Mouse (Mus musculus) hindbrain, embryonic 12.5 days (tissue): Measurements from ENCODE around the gene Ccdc36. TPM values are rescaled to one million over a fixed set of nuclear protein-coding genes. Genes with fewer than 3 reads are reported as not detected.
A peak's percentile ranks its signal among the peaks of the same experiment; 100 is the strongest.

Experiments
- ATAC-seq: fragments of 200-750 bp; cut with Nextera tagmentation; 2 replicates; pipeline ENCODE4 v1.8.0; 2017; ENCODE audit warnings: moderate TSS enrichment; ENCODE audit not compliant: low FRiP score
- H3K27ac ChIP-seq: fragments of 300-500 bp; sonication (generic); 2 replicates; pipeline ENCODE4 v1.5.1; 2016; ENCODE audit warnings: mild to moderate bottlenecking
- H3K27me3 ChIP-seq: fragments of 300-500 bp; sonication (generic); 2 replicates; pipeline ENCODE4 v1.6.1; 2016; ENCODE audit warnings: mild to moderate bottlenecking
- H3K36me3 ChIP-seq: fragments of 300-500 bp; sonication (generic); 2 replicates; pipeline ENCODE4 v1.6.1; 2016; ENCODE audit warnings: mild to moderate bottlenecking
- H3K4me1 ChIP-seq: fragments of 300-500 bp; sonication (generic); 2 replicates; pipeline ENCODE4 v1.6.1; 2016
- H3K4me2 ChIP-seq: fragments of 300-500 bp; sonication (generic); replicated peaks from 2 replicates; pipeline ENCODE4 v1.6.1; 2016; ENCODE audit warnings: mild to moderate bottlenecking
- H3K4me3 ChIP-seq: fragments of 300-500 bp; sonication (generic); 2 replicates; pipeline ENCODE4 v1.5.1; 2016; ENCODE audit warnings: mild to moderate bottlenecking
- H3K9ac ChIP-seq: fragments of 300-500 bp; sonication (generic); 2 replicates; pipeline ENCODE4 v1.6.1; 2016; ENCODE audit warnings: mild to moderate bottlenecking, moderate library complexity
- H3K9me3 ChIP-seq: fragments of 300-500 bp; sonication (generic); replicated peaks from 2 replicates; pipeline ENCODE4 v1.6.1; 2016; ENCODE audit warnings: mild to moderate bottlenecking
- WGBS: fragments of 180-500 bp; shearing (Covaris S2); methylation state at CpG from one replicate; pipeline ENCODE4 v1.1.7; 2016; 5-methylcytosine and 5-hydroxymethylcytosine counted together
- polyA plus RNA-seq: library from polyadenylated mRNA; unstranded; fragments of >200 nt; fragmentation: Nextera tagmentation; extraction: Ambion mirVana; gene quantifications from 2 replicates; pipeline ENCODE4 v1.2.1, GENCODE M21; 2016

The Ccdc36 gene
- polyA plus RNA-seq: 1.2 and 1.3 TPM in 2 replicates

DNA sequence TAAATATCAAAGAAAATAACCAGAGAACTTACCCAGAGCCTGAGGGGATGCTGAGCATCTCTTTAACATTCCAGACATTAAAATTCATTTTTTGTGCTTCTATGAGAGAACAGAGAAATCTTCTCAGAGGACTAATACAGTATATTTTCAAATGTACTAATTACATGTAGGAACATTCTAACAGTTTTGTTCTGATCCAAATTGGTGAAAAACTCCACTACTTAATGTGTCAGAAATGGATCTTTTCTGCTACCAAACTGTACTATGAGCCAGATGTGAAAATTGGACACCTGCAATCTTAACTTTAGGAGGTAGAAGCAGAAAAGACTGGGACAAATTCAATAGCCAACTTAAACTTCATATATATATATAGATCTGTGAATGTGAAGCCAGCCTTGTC is at the start of gene Ccdc36:
Gene Ccdc36 (minus strand): TSS at position 101 of the 400 bp plus-strand sequence.
- Histone ChIP-seq H3K4me2 (no peak within 1 kb of the TSS), H3K4me3 (no peak within 1 kb of the TSS), H3K9me3 (no peaks in the 10 kb centered on the region)

DNA sequence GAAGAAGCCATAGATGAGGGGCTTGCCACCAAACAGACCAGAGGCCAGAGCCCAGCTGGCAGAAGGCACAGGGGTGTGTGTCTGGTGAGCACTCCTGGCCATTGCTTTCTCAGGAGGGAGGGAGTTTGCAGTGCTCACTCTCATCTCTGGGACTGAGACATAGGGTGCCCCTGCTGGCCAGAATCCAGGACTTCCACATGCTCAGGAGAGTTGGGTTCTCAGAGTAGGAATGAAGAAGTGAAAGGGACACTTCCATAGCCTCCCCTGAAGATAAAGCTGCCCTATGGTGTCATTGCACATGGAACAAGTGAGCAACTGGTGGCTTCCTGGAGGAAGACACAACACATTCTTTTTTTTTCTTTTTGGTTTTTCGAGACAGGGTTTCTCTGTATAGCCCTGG is 46.2 kb upstream of the Ccdc36 start:
- WGBS: 89% methylated on average over 1 of the region's 1 CpGs
- H3K4me1 ChIP-seq: peaks cover 11% of the 10 kb centered on the region
- H3K36me3 ChIP-seq: no peaks in the 10 kb centered on the region
- no peak overlapping the region for H3K4me2 ChIP-seq
- ATAC-seq: no peak
- H3K27me3 ChIP-seq: no peaks in the 10 kb centered on the region
- no peaks in the 10 kb centered on the region for H3K9me3 ChIP-seq
- H3K9ac ChIP-seq: no peak overlapping the region
- H3K4me3 ChIP-seq: no peak overlapping the region
- no peak overlapping the region for H3K27ac ChIP-seq

More for the DNA sequence above, at the start of gene Ccdc36:
- ATAC-seq: no peak
- no peaks in the 10 kb centered on the region for H3K27me3 ChIP-seq
- H3K9ac ChIP-seq: no peak within 1 kb of the TSS
- H3K36me3 ChIP-seq: no peaks in the 10 kb centered on the region
- H3K27ac ChIP-seq: no peak within 1 kb of the TSS
- H3K4me1 ChIP-seq: peaks cover 4% of the 10 kb centered on the region; the same call in 1 of the 2 replicates

DNA sequence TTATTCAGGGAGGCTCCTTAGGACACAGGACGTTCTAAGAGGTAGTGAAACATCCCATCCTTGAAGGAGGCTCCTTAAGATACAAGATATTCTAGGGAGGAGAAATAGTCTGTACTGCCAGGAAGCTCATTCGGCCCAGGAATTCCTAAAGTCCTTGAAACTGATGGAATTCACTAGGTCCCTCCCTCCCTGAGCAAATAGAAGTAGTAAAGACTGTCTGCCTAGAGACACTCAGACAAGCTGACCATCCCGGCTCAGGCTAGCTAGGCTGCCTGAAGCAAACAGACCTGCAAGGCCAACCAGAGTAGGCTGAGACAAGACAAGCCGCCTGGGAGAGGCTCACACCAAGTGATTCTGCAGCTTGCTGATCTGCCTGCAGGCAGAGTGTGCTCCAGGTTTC is 41.6 kb upstream of the Ccdc36 start:
- WGBS: 76% methylated on average over 4 of the region's 4 CpGs
- H3K4me1 ChIP-seq: no peaks in the 10 kb centered on the region
- no peak overlapping the region for H3K4me2 ChIP-seq
- H3K27ac ChIP-seq: no peak overlapping the region
- H3K27me3 ChIP-seq: no peaks in the 10 kb centered on the region
- ATAC-seq: no peak
- no peak overlapping the region for H3K9ac ChIP-seq
- no peaks in the 10 kb centered on the region for H3K9me3 ChIP-seq
- no peak overlapping the region for H3K4me3 ChIP-seq
- peaks cover 15% of the 10 kb centered on the region for H3K36me3 ChIP-seq

DNA sequence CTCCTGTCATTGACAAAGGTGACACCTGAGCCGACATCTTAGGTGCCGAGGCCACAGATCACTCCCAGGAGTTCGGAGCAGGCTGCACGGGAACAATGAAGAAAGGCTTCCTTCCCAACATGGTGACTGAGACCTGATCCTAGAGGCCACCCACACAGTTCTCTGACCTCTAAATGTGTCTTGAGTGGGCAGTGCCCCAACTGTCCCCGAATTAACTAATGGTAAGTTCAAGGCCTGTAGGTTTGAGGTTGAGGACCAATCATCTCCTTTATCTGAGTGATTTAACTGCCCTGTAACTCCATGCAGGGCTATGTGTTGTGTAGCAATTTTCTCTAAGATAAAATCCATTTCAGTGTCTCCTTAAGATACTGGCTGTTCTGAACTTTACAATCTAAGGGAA is 41.1 kb upstream of the Ccdc36 start:
- Histone ChIP-seq H3K27ac (no peak overlapping the region), H3K36me3 (peaks cover 19% of the 10 kb centered on the region), H3K4me2 (no peak overlapping the region), H3K27me3 (no peaks in the 10 kb centered on the region), H3K9ac (no peak overlapping the region), H3K4me1 (no peaks in the 10 kb centered on the region), H3K4me3 (no peak overlapping the region), H3K9me3 (no peaks in the 10 kb centered on the region)
- WGBS: 75% methylated on average over 5 of the region's 5 CpGs
- ATAC-seq: no peak

DNA sequence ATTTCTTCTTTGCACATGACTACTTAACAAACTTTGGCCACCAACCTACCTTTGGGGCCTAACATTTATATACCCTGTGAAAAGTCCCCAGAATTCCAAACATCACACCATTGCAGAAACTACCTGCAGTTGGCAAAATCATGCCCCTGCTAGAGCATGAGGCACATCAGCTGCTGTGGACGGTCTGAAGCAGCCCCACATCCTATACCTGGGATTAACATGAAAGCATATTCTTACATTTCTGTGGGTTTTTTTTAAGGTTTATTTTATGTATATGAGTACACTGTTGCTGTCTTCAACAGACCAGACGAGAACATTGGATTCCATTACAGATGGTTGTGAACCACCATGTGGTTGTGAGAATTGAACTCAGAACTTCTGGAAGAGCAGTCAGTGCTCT is 37.9 kb upstream of the Ccdc36 start:
- no peak overlapping the region for H3K4me3 ChIP-seq
- no peaks in the 10 kb centered on the region for H3K9me3 ChIP-seq
- peaks cover 12% of the 10 kb centered on the region for H3K4me1 ChIP-seq
- no peak overlapping the region for H3K4me2 ChIP-seq
- WGBS: 95% methylated on average over 2 of the region's 2 CpGs
- peaks cover 34% of the 10 kb centered on the region for H3K36me3 ChIP-seq
- H3K9ac ChIP-seq: no peak overlapping the region
- no peak overlapping the region for H3K27ac ChIP-seq
- ATAC-seq: no peak
- H3K27me3 ChIP-seq: no peaks in the 10 kb centered on the region

DNA sequence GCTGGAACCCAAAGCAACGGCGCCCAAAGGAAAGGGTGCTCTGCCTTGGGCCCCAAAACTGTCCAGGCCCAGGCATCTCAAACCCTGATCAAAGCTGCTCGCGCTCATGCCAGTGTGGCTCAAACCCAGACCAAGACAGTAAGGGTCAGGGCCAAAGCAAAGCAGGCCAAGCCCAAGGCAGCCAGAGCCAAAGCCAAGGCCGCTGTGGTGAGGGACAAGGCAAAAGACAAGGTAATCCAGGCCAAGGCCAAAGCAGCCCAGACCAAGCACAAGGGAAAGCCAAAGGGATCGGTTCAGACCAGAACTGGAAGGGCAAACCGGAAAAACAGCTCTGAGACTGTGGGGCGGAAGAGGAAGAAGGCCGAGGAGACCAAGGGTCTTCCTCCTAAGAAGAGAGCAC is 35.4 kb upstream of the Ccdc36 start:
- no peak overlapping the region for H3K4me2 ChIP-seq
- ATAC-seq: no peak
- H3K36me3 ChIP-seq: peaks cover 34% of the 10 kb centered on the region
- no peak overlapping the region for H3K4me3 ChIP-seq
- no peak overlapping the region for H3K27ac ChIP-seq
- WGBS: over 99% methylated on average over 9 of the region's 9 CpGs
- peaks cover 3% of the 10 kb centered on the region; the same call in 1 of the 2 replicates for H3K27me3 ChIP-seq
- H3K9me3 ChIP-seq: no peaks in the 10 kb centered on the region
- peaks cover 16% of the 10 kb centered on the region for H3K4me1 ChIP-seq
- H3K9ac ChIP-seq: no peak overlapping the region

DNA sequence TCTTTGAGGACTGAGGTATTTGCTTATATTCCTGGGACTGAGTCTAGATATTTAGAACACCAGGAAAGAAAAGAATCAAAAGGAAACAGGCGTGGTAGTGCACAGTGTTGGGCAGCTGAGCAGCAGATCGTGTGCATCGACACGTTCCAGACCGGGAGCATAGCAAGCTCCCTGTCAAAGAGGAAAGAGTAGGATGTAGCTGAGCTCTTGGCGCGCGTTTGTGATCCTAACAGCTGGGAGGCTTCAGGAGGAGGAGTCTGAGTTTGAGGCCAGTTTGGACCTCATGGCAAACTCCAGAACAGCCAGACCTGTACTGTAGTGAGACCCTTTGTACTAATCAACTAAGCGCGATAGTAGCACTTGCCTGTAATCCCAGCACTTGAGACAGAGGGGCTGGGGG is 33.9 kb upstream of the Ccdc36 start:
- H3K27me3 ChIP-seq: peaks cover 10% of the 10 kb centered on the region; the same call in 1 of the 2 replicates
- ATAC-seq: no peak
- no peak overlapping the region for H3K9ac ChIP-seq
- WGBS: 94% methylated on average over 10 of the region's 10 CpGs
- H3K4me3 ChIP-seq: no peak overlapping the region
- peaks cover 34% of the 10 kb centered on the region for H3K36me3 ChIP-seq
- no peaks in the 10 kb centered on the region for H3K9me3 ChIP-seq
- 0 out of 2 replicates have a peak overlapping the region, but pooled peaks have one; percentile 91 for H3K4me2 ChIP-seq
- no peak overlapping the region for H3K27ac ChIP-seq
- H3K4me1 ChIP-seq: peaks cover 16% of the 10 kb centered on the region

DNA sequence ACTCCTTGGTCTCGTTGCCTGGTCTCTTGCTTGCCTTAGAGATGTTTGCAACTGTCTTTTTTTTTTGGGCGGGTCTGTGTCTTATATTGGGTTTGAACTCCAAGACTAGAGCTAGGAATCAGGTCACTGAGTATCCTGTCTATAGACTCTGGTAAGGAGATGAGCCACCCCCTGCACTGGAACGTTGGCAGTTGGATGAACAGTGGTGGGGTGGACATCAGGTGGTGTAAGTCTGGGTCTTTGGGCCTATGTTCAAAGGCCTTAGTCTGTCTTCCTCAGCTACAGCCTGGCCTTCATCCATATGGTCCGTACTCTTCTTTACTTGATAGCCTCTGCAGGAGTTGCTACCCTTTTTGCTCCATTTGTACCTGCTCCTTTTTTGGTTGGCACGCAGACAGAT is 33.4 kb upstream of the Ccdc36 start:
- no peak overlapping the region; the same call in 1 of the 2 replicates for H3K9ac ChIP-seq
- WGBS: 87% methylated on average over 5 of the region's 5 CpGs
- H3K4me2 ChIP-seq: peak overlapping the region; percentile 91
- H3K27me3 ChIP-seq: peaks cover 10% of the 10 kb centered on the region; the same call in 1 of the 2 replicates
- H3K9me3 ChIP-seq: no peaks in the 10 kb centered on the region
- H3K4me3 ChIP-seq: peak overlapping the region; percentile 93
- no peak overlapping the region for H3K27ac ChIP-seq
- peaks cover 16% of the 10 kb centered on the region for H3K4me1 ChIP-seq
- H3K36me3 ChIP-seq: peaks cover 34% of the 10 kb centered on the region
- ATAC-seq: no peak

DNA sequence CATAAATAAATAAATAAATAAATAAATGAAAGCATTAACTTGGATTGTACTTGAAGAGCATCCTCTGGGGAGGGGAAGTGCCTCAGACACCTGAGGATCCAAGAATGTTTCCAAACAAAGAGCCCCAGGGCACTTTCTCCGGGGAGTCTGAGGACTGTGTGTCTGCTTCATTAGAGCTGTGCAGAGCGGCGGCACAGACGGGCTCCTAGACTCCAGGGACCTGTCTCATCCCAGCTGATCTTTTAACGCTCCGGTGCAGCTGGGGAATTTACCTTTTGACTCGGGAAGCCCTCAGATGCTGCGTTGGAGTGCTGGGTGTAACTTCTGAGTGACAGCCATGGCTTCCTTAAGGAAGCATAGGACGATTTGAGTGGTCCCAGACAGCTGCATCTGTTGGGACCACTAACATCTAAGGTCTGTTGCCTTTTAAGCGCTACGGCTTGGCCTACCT is 32.9 kb upstream of the Ccdc36 start, which contains the start of gene Klhdc8b:
Gene Klhdc8b (minus strand): TSS at position 401 of the 451 bp plus-strand sequence.
- Histone ChIP-seq H3K4me2 (peak within 1 kb of the TSS; percentile 91), H3K4me3 (peak within 1 kb of the TSS; percentile 93), H3K27me3 (peaks cover 10% of the 10 kb centered on the region; the same call in 1 of the 2 replicates), H3K9me3 (no peaks in the 10 kb centered on the region), H3K4me1 (peaks cover 16% of the 10 kb centered on the region), H3K36me3 (peaks cover 33% of the 10 kb centered on the region), H3K9ac (peak within 1 kb of the TSS; percentile 93), H3K27ac (peak within 1 kb of the TSS; percentile 87)
- 0 out of 2 replicates have a peak, but pooled peaks have one; percentile 14 for ATAC-seq
- 25% methylated on average over 11 of the region's 11 CpGs for WGBS

DNA sequence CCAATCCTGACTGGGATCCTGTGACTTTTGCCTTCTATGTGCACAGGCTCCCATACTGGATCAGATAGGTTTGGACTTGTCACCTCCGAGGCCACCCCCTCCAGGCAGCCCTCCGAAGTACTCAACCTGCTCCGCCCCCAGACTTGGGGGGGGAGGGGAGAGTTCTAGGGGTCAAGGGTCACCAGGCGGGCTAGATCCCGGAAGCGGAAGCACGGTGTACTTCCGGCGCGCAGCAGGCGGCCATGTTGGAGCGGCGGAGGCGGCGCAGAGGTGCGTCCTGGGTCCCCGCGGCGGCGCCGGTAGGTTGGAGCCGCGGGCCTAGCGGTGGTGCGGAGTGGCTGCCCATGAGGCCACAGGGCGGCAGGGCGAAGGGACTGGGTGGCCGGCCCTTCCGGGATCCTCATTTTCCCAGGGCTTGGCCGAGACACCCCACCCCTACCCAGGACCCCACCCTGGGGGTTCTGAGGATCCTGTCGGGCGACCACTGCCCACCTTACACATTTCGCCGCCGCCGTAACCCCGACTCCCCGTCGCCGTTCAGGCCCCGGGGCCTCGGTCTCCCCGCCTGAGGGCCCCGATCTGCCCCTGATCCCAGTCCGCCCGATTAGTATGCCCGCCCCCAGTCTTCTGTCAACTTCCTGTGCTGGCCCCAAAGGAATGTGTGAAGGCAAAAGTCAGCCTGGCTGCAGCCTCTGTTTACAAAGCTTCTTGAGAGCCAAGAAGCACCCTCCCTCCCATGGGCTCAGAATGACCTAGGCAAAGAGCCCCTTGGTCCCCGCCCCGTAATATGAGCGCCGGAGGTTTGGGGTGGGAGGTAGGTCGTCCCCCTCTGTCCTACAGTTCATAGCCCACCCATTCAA is 32.3 kb upstream of the Ccdc36 start, which contains the start of gene Ccdc71:
Gene Ccdc71 (plus strand): TSS at position 209 of the 860 bp plus-strand sequence.
- 2% methylated on average over 38 of the region's 52 CpGs for WGBS
- Histone ChIP-seq H3K9me3 (no peaks in the 10 kb centered on the region), H3K4me3 (peak within 1 kb of the TSS; percentile 93), H3K36me3 (peaks cover 26% of the 10 kb centered on the region), H3K9ac (peak within 1 kb of the TSS; percentile 93), H3K27ac (peak within 1 kb of the TSS; percentile 87), H3K4me1 (peaks cover 16% of the 10 kb centered on the region), H3K27me3 (peaks cover 14% of the 10 kb centered on the region), H3K4me2 (peak within 1 kb of the TSS; percentile 91)
- ATAC-seq: peak; percentile 83

DNA sequence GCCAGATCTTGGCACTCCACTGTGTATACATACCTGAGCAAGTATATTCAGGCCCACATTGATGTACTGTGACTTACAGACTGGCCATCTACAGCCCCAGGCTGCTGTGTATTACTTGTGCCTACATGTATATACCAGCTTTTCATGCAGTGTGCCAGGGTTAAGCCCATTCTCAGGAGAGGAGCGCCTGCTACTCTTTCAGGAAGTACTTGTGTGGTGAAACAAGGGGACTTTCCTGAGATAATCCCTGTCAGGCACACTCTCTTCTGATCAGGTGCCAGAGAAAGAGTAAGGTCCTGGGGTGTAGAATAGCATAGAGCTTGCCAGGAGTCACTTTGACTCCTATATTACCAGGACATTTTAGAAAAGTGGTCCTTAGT is 31.6 kb upstream of the Ccdc36 start:
- Histone ChIP-seq H3K4me1 (peaks cover 16% of the 10 kb centered on the region), H3K4me2 (peak overlapping the region; percentile 91), H3K9ac (no peak overlapping the region), H3K4me3 (peak overlapping the region; percentile 93), H3K27me3 (peaks cover 14% of the 10 kb centered on the region), H3K36me3 (peaks cover 20% of the 10 kb centered on the region), H3K9me3 (no peaks in the 10 kb centered on the region), H3K27ac (peak overlapping the region; percentile 87)
- ATAC-seq: peak; percentile 18; the same call in 1 of the 2 replicates
- whole genome bisulfite sequencing: 88% methylated on average over 1 of the region's 1 CpGs

DNA sequence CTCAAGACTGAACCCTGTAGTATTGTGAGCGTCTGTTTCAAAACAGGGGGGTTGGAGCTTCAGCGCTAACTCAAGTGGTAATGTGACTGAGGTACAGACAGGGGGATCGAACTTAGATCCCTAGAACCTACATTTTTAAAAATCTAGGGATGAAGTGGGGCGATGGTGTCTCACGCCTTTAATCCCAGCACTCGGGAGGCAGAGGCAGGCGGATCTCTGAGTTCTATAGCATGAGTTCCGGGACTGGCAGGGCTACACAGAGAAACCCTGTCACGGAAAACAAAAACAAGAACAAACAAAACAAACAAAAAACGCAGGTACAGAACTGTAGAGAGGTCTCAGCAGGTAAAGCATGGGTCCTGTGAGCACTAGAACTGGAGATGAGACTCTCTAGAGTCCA is 28.7 kb upstream of the Ccdc36 start:
- H3K36me3 ChIP-seq: no peaks in the 10 kb centered on the region
- no peak overlapping the region for H3K27ac ChIP-seq
- H3K27me3 ChIP-seq: peaks cover 14% of the 10 kb centered on the region
- peaks cover 17% of the 10 kb centered on the region for H3K4me1 ChIP-seq
- no peak overlapping the region for H3K9ac ChIP-seq
- WGBS: 89% methylated on average over 10 of the region's 10 CpGs
- H3K4me2 ChIP-seq: no peak overlapping the region
- no peak overlapping the region for H3K4me3 ChIP-seq
- no peaks in the 10 kb centered on the region for H3K9me3 ChIP-seq
- ATAC-seq: no peak
